Mouse (Mus musculus): Measurements from ENCODE around the gene Zfp972. TPM values are rescaled to one million over a fixed set of nuclear protein-coding genes. Genes with fewer than 3 reads are reported as not detected.
"Not testable (repeated sequence)": the region's sequence is repeated elsewhere in the genome, so short reads cannot be mapped to it uniquely, and the experiment has no call there.

Zfp972 gene
- total RNA-seq (2021), result 1 to 10 TPM in 1 of 2 experiments, not detected in 1; 1.4 TPM

GRCm38 (mm10) chr2:177925563-177926103, at the start of gene Zfp972:
Gene Zfp972 (minus strand): TSS chr2:177925613.
- not testable (repeated sequence) for DNase-seq

- not testable (repeated sequence) for DNase-seq
These were observed 49.4 kb upstream of the Zfp972 start for GRCm38 (mm10) chr2:177974814-177975213.

- peak; percentile 87 to 89 for DNase-seq
These were observed 31.7 kb upstream of the Zfp972 start, which contains the start of gene Gm14326 for GRCm38 (mm10) chr2:177957145-177957544. Gene Gm14326 (minus strand): TSS chr2:177957297.

- DNase-seq, result peak; percentile 27 to 30
These were observed 31.3 kb upstream of the Zfp972 start for GRCm38 (mm10) chr2:177956734-177957133.

- DNase-seq, result not testable (repeated sequence)
These were observed 22.1 kb downstream of the Zfp972 start for GRCm38 (mm10) chr2:177903276-177903675.

- not testable (repeated sequence) for DNase-seq
These were observed 27.2 kb downstream of the Zfp972 start for GRCm38 (mm10) chr2:177898171-177898570.

GRCm38 (mm10) chr2:177897046-177897578, 28.3 kb downstream of the Zfp972 start, which contains the start of gene Gm14327:
Gene Gm14327 (plus strand): TSS chr2:177897096.
- not testable (repeated sequence) for DNase-seq

GRCm38 (mm10) chr2:177887743-177888142, 37.7 kb downstream of the Zfp972 start:
- not testable (repeated sequence) for DNase-seq

GRCm38 (mm10) chr2:177862254-177862653, 63.2 kb downstream of the Zfp972 start:
- not testable (repeated sequence) for DNase-seq

Other genes with a start within 250 kb of the Zfp972 start
- 10 to 100 TPM; 42.0 to 49.6 TPM for gene Gm14322, start 166.3 kb downstream of the Zfp972 start, total RNA-seq (2021)
- gene Gm14325, start 85.3 kb downstream of the Zfp972 start, total RNA-seq (2021), result 100 to 1,000 TPM; 139 to 163 TPM
- gene Gm14327, start 28.5 kb downstream of the Zfp972 start, total RNA-seq (2021), result 1 to 10 TPM; 5.5 TPM
- gene Gm14326, start 31.7 kb upstream of the Zfp972 start, total RNA-seq (2021), result 10 to 100 TPM; 50.7 to 59.4 TPM
- 10 to 100 TPM; 30.6 to 36.1 TPM for gene Zfp971, start 97.7 kb upstream of the Zfp972 start, total RNA-seq (2021)
- gene Zfp931, start 152.9 kb upstream of the Zfp972 start, total RNA-seq (2021), result 10 to 100 TPM; 26.9 to 30.4 TPM
- gene Phactr3, start 193.4 kb upstream of the Zfp972 start, total RNA-seq (2021), result 100 to 1,000 TPM; 133 to 153 TPM